Mouse (Mus musculus) ES-E14 (cell line): ENCODE measurements around the gene Mex3b. TPM values are rescaled to one million over a fixed set of nuclear protein-coding genes. Genes with fewer than 3 reads are reported as not detected.

Experiments
- DNase-seq: peaks from one replicate; pipeline ENCODE4 v3.0.0-alpha.2; 2013; ENCODE audit warnings: low read depth, low spot score
- H3K27ac ChIP-seq: 2 replicates; pipeline ENCODE4 v1.5.1; 2012; ENCODE audit warnings: low read depth, mild to moderate bottlenecking, low read length, moderate library complexity, mixed read lengths; ENCODE audit not compliant: poor library complexity, insufficient read depth, severe bottlenecking
- H3K36me3 ChIP-seq: 2 replicates; pipeline ENCODE4 v1.6.1; 2012; ENCODE audit warnings: mild to moderate bottlenecking, low read length, moderate library complexity, mixed read lengths; ENCODE audit not compliant: control insufficient read depth, poor library complexity, insufficient read depth, severe bottlenecking
- H3K4me1 ChIP-seq, 2 experiments: fragments of 150-350 bp in 1 of 2; sonication (generic) in 1 of 2; 2 replicates each; pipeline ENCODE4 v1.6.1; 2012; ENCODE audit warnings: low read length in 2 of 2, mild to moderate bottlenecking in 1 of 2, mixed read lengths in 1 of 2; ENCODE audit not compliant: control insufficient read depth in 2 of 2, insufficient read depth in 2 of 2, poor library complexity in 1 of 2
- H3K4me3 ChIP-seq, 2 experiments: fragments of 150-350 bp in 1 of 2; sonication (generic) in 1 of 2; 2 replicates each; pipeline ENCODE4 v1.5.1; 2012; ENCODE audit warnings: low read length in 2 of 2, low read depth in 1 of 2, mild to moderate bottlenecking in 1 of 2, mixed read lengths in 1 of 2; ENCODE audit not compliant: insufficient read depth in 1 of 2, poor library complexity in 1 of 2, severe bottlenecking in 1 of 2
- H3K9ac ChIP-seq: 2 replicates; pipeline ENCODE4 v1.6.1; 2012; ENCODE audit warnings: low read depth, mild to moderate bottlenecking, low read length, mixed read lengths; ENCODE audit not compliant: poor library complexity, insufficient read depth, severe bottlenecking
- H3K9me3 ChIP-seq: fragments of 150-350 bp; sonication (generic); 2 replicates; pipeline ENCODE4 v1.6.1; 2012; ENCODE audit warnings: low read depth, mild to moderate bottlenecking, low read length; ENCODE audit not compliant: control insufficient read depth, insufficient read depth
- CHD2 ChIP-seq: IDR thresholded peaks from 2 replicates; pipeline ENCODE4 v1.6.1; 2014; ENCODE audit warnings: mild to moderate bottlenecking, low read depth, low read length, inconsistent platforms
- HCFC1 ChIP-seq: IDR thresholded peaks from 2 replicates; pipeline ENCODE4 v1.6.1; 2012; ENCODE audit warnings: low read length, inconsistent platforms, borderline replicate concordance; ENCODE audit not compliant: insufficient read depth
- MAFK ChIP-seq: IDR thresholded peaks from 2 replicates; pipeline ENCODE4 v1.6.1; 2014; ENCODE audit warnings: mild to moderate bottlenecking, low read depth, low read length, inconsistent platforms; ENCODE audit not compliant: insufficient read depth
- ZC3H11A ChIP-seq: IDR thresholded peaks from 2 replicates; pipeline ENCODE4 v1.6.1; 2012; ENCODE audit warnings: low read depth, mild to moderate bottlenecking, inconsistent platforms, low read length, borderline replicate concordance
- ZNF384 ChIP-seq: IDR thresholded peaks from 2 replicates; pipeline ENCODE4 v1.6.1; 2012; ENCODE audit warnings: low read depth, low read length, inconsistent platforms
- in situ Hi-C, 2 experiments: fragments of 600-800 bp; cut with MboI; formaldehyde crosslinking; loops; one replicate each; pipeline ENCODE4 v1.15.1; 2025; ENCODE audit warnings: low sequenced_read_pairs in 2 of 2, inconsistent platforms in 1 of 2; ENCODE audit not compliant: unreplicated experiment in 2 of 2
- total RNA-seq: library from RNA; depleted of rRNA; stranded (reverse); fragments of 300-350 nt; gene quantifications from 2 replicates; pipeline ENCODE4 v1.2.3, GENCODE M21; 2012

The Mex3b gene
- total RNA-seq, 1 experiment, result 4.4 TPM

GRCm38 (mm10) chr7:82828193-82828592 is 38.9 kb upstream of the Mex3b start:
- no peak overlapping the region for H3K9ac ChIP-seq

GRCm38 (mm10) chr7:82829516-82829915 is 37.6 kb upstream of the Mex3b start:
- Histone ChIP-seq H3K27ac (no peak overlapping the region), H3K9ac (no peak overlapping the region), H3K4me1 (peaks cover 0 to 2% of the 10 kb centered on the region in 2 experiments; a peak in 1 of 4 replicates), H3K4me3 (no peak overlapping the region), H3K36me3 (no peaks in the 10 kb centered on the region), H3K9me3 (no peaks in the 10 kb centered on the region)
- in situ Hi-C loops, result no loop called here
- TF ChIP-seq MAFK, result no peak
- TF ChIP-seq ZNF384, result no peak
- TF ChIP-seq CHD2, result no peak
- TF ChIP-seq HCFC1, result no peak
- TF ChIP-seq ZC3H11A, result no peak
- DNase-seq, result no peak

More at GRCm38 (mm10) chr7:82828193-82828592, 38.9 kb upstream of the Mex3b start:
- H3K4me3 ChIP-seq, result no peak overlapping the region
- H3K27ac ChIP-seq, result no peak overlapping the region
- TF ChIP-seq HCFC1, result no peak
- TF ChIP-seq ZC3H11A, result no peak
- no peak for TF ChIP-seq ZNF384
- TF ChIP-seq MAFK, result no peak
- TF ChIP-seq CHD2, result no peak
- H3K36me3 ChIP-seq, result no peaks in the 10 kb centered on the region
- DNase-seq, result no peak
- in situ Hi-C loops, result no loop called here
- no peaks in the 10 kb centered on the region for H3K9me3 ChIP-seq
- H3K4me1 ChIP-seq, result peaks cover 0 to 2% of the 10 kb centered on the region in 2 experiments; a peak in 1 of 4 replicates

- Histone ChIP-seq H3K9me3 (no peaks in the 10 kb centered on the region), H3K4me1 (no peaks in the 10 kb centered on the region), H3K4me3 (no peak overlapping the region), H3K9ac (no peak overlapping the region), H3K27ac (no peak overlapping the region), H3K36me3 (no peaks in the 10 kb centered on the region)
- no peak for DNase-seq
- no peak for TF ChIP-seq MAFK
- TF ChIP-seq ZC3H11A, result no peak
- TF ChIP-seq CHD2, result no peak
- no peak for TF ChIP-seq HCFC1
- TF ChIP-seq ZNF384, result no peak
- in situ Hi-C loops, result no loop called here
Measured at GRCm38 (mm10) chr7:82834471-82834870, 32.7 kb upstream of the Mex3b start.

GRCm38 (mm10) chr7:82838414-82838813 is 28.7 kb upstream of the Mex3b start:
- TF ChIP-seq CHD2, result no peak
- TF ChIP-seq HCFC1, result no peak
- no peak for TF ChIP-seq MAFK
- TF ChIP-seq ZC3H11A, result no peak
- TF ChIP-seq ZNF384, result no peak

More at GRCm38 (mm10) chr7:82838414-82838813, 28.7 kb upstream of the Mex3b start:
- Histone ChIP-seq H3K9ac (no peak overlapping the region), H3K27ac (no peak overlapping the region), H3K36me3 (no peaks in the 10 kb centered on the region), H3K9me3 (no peaks in the 10 kb centered on the region), H3K4me3 (no peak overlapping the region), H3K4me1 (peaks cover 3 to 8% of the 10 kb centered on the region in 2 experiments; a peak in 2 of 4 replicates)
- DNase-seq, result no peak
- in situ Hi-C loops, result no loop called here
